Mouse (Mus musculus): Measurements from ENCODE around the gene Ptgdr.
"Not testable (repeated sequence)": the region's sequence is repeated elsewhere in the genome, so short reads cannot be mapped to it uniquely, and the experiment has no call there.

The Ptgdr gene

DNA sequence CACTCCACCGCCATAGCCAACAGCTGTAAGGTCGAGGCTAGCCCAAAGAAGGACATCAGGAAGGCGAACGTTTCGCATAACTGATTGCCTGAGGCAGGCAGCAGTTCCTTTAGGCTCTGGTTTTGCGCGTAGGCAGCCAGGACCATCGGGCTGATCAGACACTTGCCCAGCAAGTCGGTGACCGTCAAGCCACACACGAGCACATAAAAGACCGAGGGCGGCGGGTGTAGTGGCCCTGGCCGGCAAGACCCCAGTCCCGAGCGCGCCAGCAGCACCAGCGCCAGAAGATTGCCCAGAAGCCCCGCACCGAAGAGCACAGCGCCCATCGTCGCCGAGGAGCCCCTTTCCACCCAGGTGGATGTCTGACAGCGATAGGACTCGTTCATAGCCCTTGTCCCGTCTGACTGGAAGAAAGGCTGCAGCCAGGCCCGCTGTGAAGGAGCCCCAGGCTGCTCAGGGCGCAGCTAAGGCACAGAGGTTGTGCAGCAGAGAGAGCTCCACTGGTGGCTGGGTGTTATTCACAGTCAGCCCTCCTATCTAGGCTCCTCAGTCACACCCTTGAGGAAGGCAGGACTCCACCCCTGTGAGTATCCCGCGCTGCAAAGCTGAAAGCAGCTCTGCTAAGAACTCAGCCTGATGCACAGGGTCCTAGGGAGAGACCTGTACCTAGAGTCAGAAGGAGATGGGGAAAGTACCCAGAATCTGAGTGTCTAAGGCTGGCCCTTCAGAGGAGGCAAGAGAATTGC is at the start of gene Ptgdr:
Gene Ptgdr, minus strand, starts transcription at position 508 of the 746 bp plus-strand sequence.
- DNase-seq: no peak

GRCm38 (mm10) chr14:44907774-44908173 is 48.6 kb upstream of the Ptgdr start:
- DNase-seq: no peak

DNA sequence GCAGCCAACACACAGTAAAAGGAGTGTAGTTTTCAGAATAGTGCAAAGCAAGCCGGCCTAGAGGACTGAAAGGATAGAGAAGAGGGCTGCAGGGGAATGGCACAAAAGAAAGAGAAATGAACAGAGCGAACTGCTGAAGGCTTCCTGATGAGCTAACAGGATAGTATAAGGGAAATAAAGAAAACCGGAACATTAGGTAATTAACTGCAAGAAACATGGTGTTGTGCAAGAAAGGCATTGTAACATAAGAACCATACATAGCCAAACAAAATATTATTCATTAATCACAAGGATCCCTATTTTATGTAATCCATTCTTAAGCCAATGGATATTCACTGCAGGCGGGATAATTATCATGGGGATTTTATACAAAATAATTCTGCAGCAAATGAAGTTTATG is 45.0 kb upstream of the Ptgdr start:
- no peak for DNase-seq

GRCm38 (mm10) chr14:44901735-44902134 is 42.6 kb upstream of the Ptgdr start:
- DNase-seq: not testable (repeated sequence)

GRCm38 (mm10) chr14:44891387-44892132 is 32.4 kb upstream of the Ptgdr start:
- no peak for DNase-seq

- no peak for DNase-seq
Observed at GRCm38 (mm10) chr14:44869686-44870085, 10.5 kb upstream of the Ptgdr start.

- DNase-seq: no peak
Observed at GRCm38 (mm10) chr14:44865661-44866060, 6.5 kb upstream of the Ptgdr start.

DNA sequence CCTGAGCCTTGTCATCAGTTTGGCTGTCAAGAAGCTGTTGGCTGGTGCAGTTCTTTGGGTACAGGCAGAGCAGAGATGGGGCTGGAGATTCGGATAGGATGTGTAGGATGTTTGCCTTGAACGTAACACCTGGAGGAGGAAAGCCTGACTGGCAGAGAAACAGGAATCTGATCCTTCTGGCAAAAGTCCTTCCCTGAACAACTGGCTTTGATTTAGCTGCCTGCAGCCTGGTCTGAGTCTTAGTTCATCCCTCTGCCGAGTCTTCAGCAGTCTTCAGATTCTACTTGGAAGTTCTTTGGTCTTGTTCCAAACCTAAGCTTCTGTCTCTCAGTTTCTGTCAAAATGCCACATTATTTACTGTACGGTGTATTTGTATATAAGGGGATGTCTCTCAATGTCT is 3.9 kb upstream of the Ptgdr start:
- no peak for DNase-seq

- no peak for DNase-seq
Observed at GRCm38 (mm10) chr14:44861161-44861560, 2.0 kb upstream of the Ptgdr start.

- DNase-seq: no peak
Observed at GRCm38 (mm10) chr14:44858372-44858771, 803 bp downstream of the Ptgdr start.

DNA sequence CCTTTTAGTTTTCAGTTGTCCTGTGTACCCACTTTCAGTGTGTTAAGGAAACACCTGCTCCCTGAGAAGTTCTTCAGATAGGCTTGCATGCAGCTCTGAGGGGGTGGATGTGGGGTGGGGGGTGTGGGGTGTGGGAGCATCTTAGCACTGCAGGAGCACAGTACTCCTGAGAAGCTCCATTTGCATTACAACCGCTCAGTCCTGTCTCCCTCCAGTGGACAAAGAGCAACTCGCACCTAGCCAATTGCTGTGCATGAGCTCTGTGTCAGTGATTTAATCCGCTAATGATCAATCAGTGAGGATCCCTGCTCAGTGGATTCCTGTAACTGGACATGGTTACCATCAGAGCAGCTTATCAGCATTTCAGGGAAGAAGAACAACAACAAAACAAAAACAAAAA is 8.5 kb downstream of the Ptgdr start:
- DNase-seq: not testable (repeated sequence)

GRCm38 (mm10) chr14:44847740-44848139 is 11.4 kb downstream of the Ptgdr start:
- no peak for DNase-seq

GRCm38 (mm10) chr14:44846558-44847263 is 12.5 kb downstream of the Ptgdr start:
- DNase-seq: no peak

- DNase-seq: no peak
Observed at GRCm38 (mm10) chr14:44843768-44844755, 15.1 kb downstream of the Ptgdr start.

GRCm38 (mm10) chr14:44838685-44839084 is 20.5 kb downstream of the Ptgdr start:
- DNase-seq: no peak

GRCm38 (mm10) chr14:44835132-44835531 is 24.0 kb downstream of the Ptgdr start:
- no peak for DNase-seq

GRCm38 (mm10) chr14:44834134-44834533 is 25.0 kb downstream of the Ptgdr start:
- not testable (repeated sequence) for DNase-seq

DNA sequence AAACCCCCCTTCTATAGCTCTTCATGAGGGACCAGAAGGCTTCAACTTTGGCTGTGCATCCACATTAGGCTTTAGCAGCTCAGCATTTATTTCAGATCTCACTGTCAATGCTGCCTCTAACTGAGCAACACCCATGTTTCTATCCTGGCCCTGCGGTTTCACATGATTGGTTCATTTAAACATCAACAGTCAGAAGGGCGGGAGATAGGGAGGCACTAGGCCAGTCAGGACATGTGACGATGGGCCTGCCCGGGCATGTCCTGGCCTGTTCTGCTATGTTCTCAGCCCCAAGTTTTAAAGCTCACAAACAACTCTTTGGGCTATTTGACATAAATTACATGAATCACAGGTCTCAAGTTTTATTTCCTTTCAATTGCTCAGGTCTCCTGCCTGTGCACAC is 26.1 kb downstream of the Ptgdr start:
- not testable (repeated sequence) for DNase-seq

- no peak for DNase-seq
Observed at GRCm38 (mm10) chr14:44827736-44828135, 31.4 kb downstream of the Ptgdr start.

DNA sequence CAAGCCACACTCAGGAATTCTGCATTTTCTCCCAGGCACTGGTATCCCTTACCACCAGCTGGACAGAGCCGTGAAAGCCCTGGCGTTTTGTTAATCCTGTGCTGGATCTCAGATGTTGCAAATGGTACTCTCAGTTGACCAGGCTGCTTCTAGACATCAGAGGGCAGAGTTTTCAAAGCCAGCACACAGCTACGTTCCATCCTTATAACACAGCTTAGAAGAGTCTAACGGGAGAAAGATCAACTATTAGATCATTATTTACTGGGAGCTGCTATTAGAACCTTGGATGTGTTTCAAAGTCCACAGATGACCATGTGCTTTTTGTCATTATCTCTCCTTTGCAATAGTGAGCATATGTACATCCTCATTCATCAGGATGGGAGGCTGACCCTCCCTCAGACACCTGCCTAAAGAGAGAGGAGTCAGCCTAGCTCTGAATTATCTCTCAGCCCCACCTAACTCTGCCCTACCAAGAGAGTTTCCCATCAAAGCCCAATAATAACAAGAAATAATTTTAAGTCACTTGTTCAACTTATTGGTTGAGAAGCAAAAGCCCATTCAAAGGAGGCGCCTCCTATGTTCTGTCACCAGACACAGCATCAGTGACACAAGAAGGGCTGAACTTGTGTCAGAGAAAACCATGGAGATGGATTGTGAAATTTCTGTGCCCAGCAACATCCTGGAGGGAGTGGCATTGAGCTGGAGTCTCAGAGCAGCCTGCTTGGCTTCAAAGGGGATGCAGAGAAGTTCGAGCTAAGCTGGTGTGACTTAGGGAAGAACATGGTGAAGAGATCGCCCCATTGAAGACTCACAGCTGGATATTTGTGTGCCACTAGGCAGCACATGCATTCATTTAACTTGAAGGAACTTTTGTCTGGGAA is 37.8 kb downstream of the Ptgdr start:
- DNase-seq: no peak

- not testable (repeated sequence) for DNase-seq
Observed at GRCm38 (mm10) chr14:44813152-44813551, 46.0 kb downstream of the Ptgdr start.

Measured in thymus, postnatal 4 days (tissue).